Mouse (Mus musculus) spleen, adult 2 months (tissue): ENCODE data around the gene Mob1b. TPM values are rescaled to one million over a fixed set of nuclear protein-coding genes. Genes with fewer than 3 reads are reported as not detected.

Experiments
- DNase-seq, 2 experiments: peaks; one replicate each; pipeline versions ENCODE4 v3.0.0 to v3.0.0-alpha.2; 2012 to 2021; ENCODE audit warnings: low spot score in 2 of 2, low read depth in 1 of 2
- H3K27ac ChIP-seq: fragments of 200-500 bp; 2 replicates; pipeline ENCODE4 v1.5.1; 2012; ENCODE audit warnings: low read length, inconsistent platforms; ENCODE audit not compliant: insufficient read depth
- H3K27me3 ChIP-seq: fragments of 200-500 bp; 2 replicates; pipeline ENCODE4 v1.6.1; 2012; ENCODE audit warnings: mild to moderate bottlenecking, moderate library complexity, low read length, inconsistent platforms; ENCODE audit not compliant: control insufficient read depth, insufficient read depth
- H3K36me3 ChIP-seq: fragments of 200-500 bp; 2 replicates; pipeline ENCODE4 v1.6.1; 2012; ENCODE audit warnings: mild to moderate bottlenecking, low read length, inconsistent platforms; ENCODE audit not compliant: control insufficient read depth, insufficient read depth
- H3K4me1 ChIP-seq: fragments of 200-500 bp; 2 replicates; pipeline ENCODE4 v1.6.1; 2011; ENCODE audit warnings: inconsistent platforms; ENCODE audit not compliant: control insufficient read depth, insufficient read depth, insufficient read length
- H3K4me3 ChIP-seq: fragments of 200-500 bp; 2 replicates; pipeline ENCODE4 v1.5.1; 2011; ENCODE audit warnings: mild to moderate bottlenecking, inconsistent platforms; ENCODE audit not compliant: insufficient read depth, insufficient read length; ENCODE audit errors: extremely low read depth
- CTCF ChIP-seq: fragments of 200-500 bp; IDR thresholded peaks from 2 replicates; pipeline ENCODE4 v1.5.1; 2011; ENCODE audit warnings: mild to moderate bottlenecking, inconsistent platforms; ENCODE audit not compliant: insufficient read depth, insufficient read length, insufficient replicate concordance; ENCODE audit errors: extremely low read depth
- POLR2A ChIP-seq: fragments of 200-500 bp; IDR thresholded peaks from 2 replicates; pipeline ENCODE4 v1.6.1; 2011; ENCODE audit warnings: low read depth, low read length, inconsistent platforms
- WGBS: fragments of 180-500 bp; shearing (Covaris S2); methylation state at CpG from one replicate; pipeline ENCODE4 v1.1.7; 2018; 5-methylcytosine and 5-hydroxymethylcytosine counted together
- polyA plus RNA-seq: library from polyadenylated mRNA; depleted of rRNA; stranded (reverse); fragments of >200 nt; gene quantifications from 2 replicates; pipeline ENCODE4 v1.2.3, GENCODE M21; 2012; rRNA removed

The Mob1b gene
- 1.1 and 1.3 TPM in 2 replicates for polyA plus RNA-seq

GRCm38 (mm10) chr5:88720116-88721002 is at the start of gene Mob1b:
TSS of gene Mob1b (plus strand) at chr5:88720855.
- H3K4me1 ChIP-seq: peaks cover 14% of the 10 kb centered on the region
- under 1% methylated on average over 52 of the region's 54 CpGs for WGBS
- H3K27me3 ChIP-seq: no peaks in the 10 kb centered on the region
- no peak for TF ChIP-seq CTCF
- TF ChIP-seq POLR2A: peak; percentile 50
- peak; percentile 80 to 94 for DNase-seq
- H3K27ac ChIP-seq: peak within 1 kb of the TSS; percentile 88
- H3K4me3 ChIP-seq: peak within 1 kb of the TSS; percentile 100
- no peaks in the 10 kb centered on the region for H3K36me3 ChIP-seq

GRCm38 (mm10) chr5:88674703-88675442 is 45.8 kb upstream of the Mob1b start:
- peaks cover 7% of the 10 kb centered on the region for H3K36me3 ChIP-seq
- TF ChIP-seq POLR2A (no peak), CTCF (no peak)
- 2% methylated on average over 47 of the region's 47 CpGs for WGBS
- H3K27ac ChIP-seq: peak overlapping the region; percentile 81; the same call in 1 of the 2 replicates
- H3K4me1 ChIP-seq: no peaks in the 10 kb centered on the region; the same call in 1 of the 2 replicates
- no peak for DNase-seq
- H3K27me3 ChIP-seq: no peaks in the 10 kb centered on the region
- peak overlapping the region; percentile 86 for H3K4me3 ChIP-seq

- Histone ChIP-seq H3K27ac (peak within 1 kb of the TSS; percentile 81), H3K4me3 (peak within 1 kb of the TSS; percentile 86), H3K27me3 (no peaks in the 10 kb centered on the region), H3K4me1 (no peaks in the 10 kb centered on the region; the same call in 1 of the 2 replicates), H3K36me3 (no peaks in the 10 kb centered on the region; the same call in 1 of the 2 replicates)
- TF ChIP-seq CTCF (no peak), POLR2A (peak; percentile 48)
- peak; percentile 68 to 90 for DNase-seq
- under 1% methylated on average over 109 of the region's 127 CpGs for WGBS
Measured at GRCm38 (mm10) chr5:88675443-88676387, 44.9 kb upstream of the Mob1b start, which contains the start of gene Grsf1. TSS of gene Grsf1 (minus strand) at chr5:88676171.

GRCm38 (mm10) chr5:88678929-88679328 is 41.7 kb upstream of the Mob1b start:
- Histone ChIP-seq H3K4me1 (no peaks in the 10 kb centered on the region; the same call in 1 of the 2 replicates), H3K4me3 (no peak overlapping the region), H3K27ac (no peak overlapping the region), H3K27me3 (0 out of 2 replicates have a peak, but pooled peaks cover 1% of the 10 kb centered on the region), H3K36me3 (no peaks in the 10 kb centered on the region)
- WGBS: 62% methylated on average over 7 of the region's 7 CpGs
- no peak for DNase-seq
- TF ChIP-seq POLR2A: no peak
- no peak for TF ChIP-seq CTCF

GRCm38 (mm10) chr5:88679341-88679740 is 41.3 kb upstream of the Mob1b start:
- no peak overlapping the region for H3K4me3 ChIP-seq

GRCm38 (mm10) chr5:88680567-88680966 is 40.1 kb upstream of the Mob1b start:
- TF ChIP-seq CTCF: no peak
- TF ChIP-seq POLR2A: no peak
- whole genome bisulfite sequencing: 91% methylated on average over 6 of the region's 6 CpGs
- Histone ChIP-seq H3K27me3 (peaks cover 3% of the 10 kb centered on the region; the same call in 1 of the 2 replicates), H3K4me1 (no peaks in the 10 kb centered on the region), H3K36me3 (no peaks in the 10 kb centered on the region), H3K4me3 (no peak overlapping the region), H3K27ac (no peak overlapping the region)
- no peak for DNase-seq

More at GRCm38 (mm10) chr5:88679341-88679740, 41.3 kb upstream of the Mob1b start:
- DNase-seq: no peak
- Histone ChIP-seq H3K36me3 (no peaks in the 10 kb centered on the region), H3K27me3 (0 out of 2 replicates have a peak, but pooled peaks cover 1% of the 10 kb centered on the region), H3K4me1 (no peaks in the 10 kb centered on the region; the same call in 1 of the 2 replicates), H3K27ac (no peak overlapping the region)
- TF ChIP-seq POLR2A (no peak), CTCF (no peak)
- WGBS: 74% methylated on average over 6 of the region's 6 CpGs
